Mouse (Mus musculus) testis, adult 2 months (tissue): ENCODE measurements at regions not wholly inside any gene's neighbourhood (a gene's known extent, or its start where the extent isn't known, plus 50 kb on each side); places are given as distances from the start of the nearest gene placed in this dataset.

Experiments used
- CTCF ChIP-seq: fragments of 200-500 bp; IDR thresholded peaks from 2 replicates; pipeline ENCODE4 v1.5.1; 2012; ENCODE audit warnings: low read depth, mild to moderate bottlenecking, inconsistent platforms, low read length, moderate library complexity; ENCODE audit not compliant: control insufficient read depth, insufficient read depth, insufficient replicate concordance
- POLR2A ChIP-seq: fragments of 200-500 bp; IDR thresholded peaks from 2 replicates; pipeline ENCODE4 v1.6.1; 2012; ENCODE audit warnings: low read depth, mild to moderate bottlenecking, inconsistent platforms, low read length, moderate library complexity; ENCODE audit not compliant: control insufficient read depth

- no peak for TF ChIP-seq CTCF
- no peak for TF ChIP-seq POLR2A
Measured at GRCm38 (mm10) chr9:23123452-23123851, 99.4 kb upstream of the Bmper start.
